Mouse (Mus musculus) macrophage (primary cell): Measurements from ENCODE around the gene Ipo9. TPM values are rescaled to one million over a fixed set of nuclear protein-coding genes. Genes with fewer than 3 reads are reported as not detected.
A peak's percentile ranks its signal among the peaks of the same experiment; 100 is the strongest.

Experiments used
- H3K27ac ChIP-seq: fragments of 350-480 bp; formaldehyde crosslinking; 2 replicates; pipeline ENCODE4 v1.9.0; 2021
- H3K36me3 ChIP-seq: fragments of 350-480 bp; formaldehyde crosslinking; 2 replicates; pipeline ENCODE4 v1.9.0; 2021; ENCODE audit errors: inconsistent target
- H3K4me3 ChIP-seq: fragments of 350-480 bp; formaldehyde crosslinking; 2 replicates; pipeline ENCODE4 v1.9.0; 2021; ENCODE audit errors: inconsistent target
- H3K79me2 ChIP-seq: fragments of 350-480 bp; formaldehyde crosslinking; 2 replicates; pipeline ENCODE4 v1.9.0; 2021; ENCODE audit errors: inconsistent target
- WGBS: methylation state at CpG from one replicate; pipeline ENCODE4 v1.1.7; 2026; ENCODE audit warnings: inconsistent platforms; ENCODE audit not compliant: missing documents; 5-methylcytosine and 5-hydroxymethylcytosine counted together
- polyA plus RNA-seq: library from polyadenylated mRNA; stranded (reverse); fragments of 250-400 nt; gene quantifications from 3 replicates; pipeline ENCODE4 v1.2.4, GENCODE M21; 2018; ENCODE audit warnings: inconsistent platforms
- total RNA-seq, 78 experiments: library from RNA; depleted of rRNA; stranded (reverse); fragments of 250-400 nt; gene quantifications; 1 replicate in 9 of 78; 2 replicates in 24 of 78; 3 replicates in 43 of 78; 4 replicates in 2 of 78; pipeline ENCODE4 v1.2.4; 2018; ENCODE audit warnings: inconsistent platforms in 56 of 78

Gene Ipo9
- total RNA-seq (2018; cell fraction: chromatin; rRNA removed), result 100 to 1,000 TPM in 15 of 26 experiments, 10 to 100 TPM in 11; 46.5 to 197 (median 105) TPM
- total RNA-seq (2018; cell fraction: cytosol; rRNA removed), result 10 to 100 TPM; 13.7 to 27.1 (median 21.6) TPM
- 100 to 1,000 TPM in 1 of 26 experiments, 10 to 100 TPM in 25; 27.3 to 129 (median 55.8) TPM for total RNA-seq (2018; cell fraction: nucleus; rRNA removed)
- polyA plus RNA-seq, result 19.0 to 33.5 TPM (median 20.9 TPM) in 3 replicates

GRCm38 (mm10) chr1:135429901-135430668 lies at the start of gene Ipo9:
Gene Ipo9, minus strand, starts transcription at chr1:135430499.
- Histone ChIP-seq H3K4me3 (peak within 1 kb of the TSS; percentile 93), H3K36me3 (no peaks in the 10 kb centered on the region), H3K79me2 (peaks cover 47% of the 10 kb centered on the region), H3K27ac (peak within 1 kb of the TSS; percentile 78)
- under 1% methylated on average over 62 of the region's 65 CpGs for WGBS

GRCm38 (mm10) chr1:135475571-135475895 lies 45.2 kb upstream of the Ipo9 start:
- WGBS, result 99% methylated on average over 7 of the region's 7 CpGs
- no peaks in the 10 kb centered on the region for H3K79me2 ChIP-seq
- H3K27ac ChIP-seq, result no peak overlapping the region
- peaks cover 1% of the 10 kb centered on the region; the same call in 1 of the 2 replicates for H3K36me3 ChIP-seq
- no peak overlapping the region for H3K4me3 ChIP-seq

GRCm38 (mm10) chr1:135474861-135475570 lies 44.7 kb upstream of the Ipo9 start:
- WGBS, result 90% methylated on average over 13 of the region's 15 CpGs
- H3K27ac ChIP-seq, result no peak overlapping the region
- peaks cover 6% of the 10 kb centered on the region; the same call in 1 of the 2 replicates for H3K36me3 ChIP-seq
- H3K79me2 ChIP-seq, result no peaks in the 10 kb centered on the region
- no peak overlapping the region for H3K4me3 ChIP-seq

GRCm38 (mm10) chr1:135472536-135472935 lies 42.2 kb upstream of the Ipo9 start:
- no peak overlapping the region for H3K4me3 ChIP-seq
- peaks cover 12% of the 10 kb centered on the region; the same call in 1 of the 2 replicates for H3K36me3 ChIP-seq
- no peak overlapping the region for H3K27ac ChIP-seq
- no peaks in the 10 kb centered on the region for H3K79me2 ChIP-seq
- WGBS, result 95% methylated on average over 5 of the region's 5 CpGs

- WGBS, result 39% methylated on average over 5 of the region's 5 CpGs
- no peak overlapping the region for H3K4me3 ChIP-seq
- peaks cover 12% of the 10 kb centered on the region; the same call in 1 of the 2 replicates for H3K36me3 ChIP-seq
- no peaks in the 10 kb centered on the region for H3K79me2 ChIP-seq
- peak overlapping the region; percentile 32 for H3K27ac ChIP-seq
Observed at GRCm38 (mm10) chr1:135471742-135472141, 41.4 kb upstream of the Ipo9 start.

- WGBS, result 92% methylated on average over 13 of the region's 13 CpGs
- Histone ChIP-seq H3K79me2 (no peaks in the 10 kb centered on the region), H3K4me3 (no peak overlapping the region), H3K27ac (no peak overlapping the region), H3K36me3 (peaks cover 13% of the 10 kb centered on the region; the same call in 1 of the 2 replicates)
Observed at GRCm38 (mm10) chr1:135470546-135470945, 40.2 kb upstream of the Ipo9 start.

GRCm38 (mm10) chr1:135467462-135467861 lies 37.2 kb upstream of the Ipo9 start:
- Histone ChIP-seq H3K27ac (no peak overlapping the region), H3K79me2 (no peaks in the 10 kb centered on the region), H3K4me3 (no peak overlapping the region), H3K36me3 (peaks cover 29% of the 10 kb centered on the region; the same call in 1 of the 2 replicates)
- WGBS, result 92% methylated on average over 5 of the region's 5 CpGs

GRCm38 (mm10) chr1:135466935-135467334 lies 36.6 kb upstream of the Ipo9 start:
- Histone ChIP-seq H3K79me2 (no peaks in the 10 kb centered on the region), H3K36me3 (peaks cover 29% of the 10 kb centered on the region; the same call in 1 of the 2 replicates), H3K4me3 (no peak overlapping the region), H3K27ac (no peak overlapping the region)
- 34% methylated on average over 3 of the region's 3 CpGs for WGBS

- 96% methylated on average over 17 of the region's 19 CpGs for WGBS
- no peaks in the 10 kb centered on the region for H3K79me2 ChIP-seq
- H3K36me3 ChIP-seq, result peaks cover 29% of the 10 kb centered on the region; the same call in 1 of the 2 replicates
Observed at GRCm38 (mm10) chr1:135465734-135466133, 35.4 kb upstream of the Ipo9 start.

GRCm38 (mm10) chr1:135462736-135463135 lies 32.4 kb upstream of the Ipo9 start:
- 89% methylated on average over 8 of the region's 8 CpGs for WGBS
- no peak overlapping the region for H3K4me3 ChIP-seq

More at GRCm38 (mm10) chr1:135465734-135466133, 35.4 kb upstream of the Ipo9 start:
- H3K4me3 ChIP-seq, result no peak overlapping the region
- H3K27ac ChIP-seq, result no peak overlapping the region

GRCm38 (mm10) chr1:135462304-135462703 lies 32.0 kb upstream of the Ipo9 start:
- WGBS, result 89% methylated on average over 4 of the region's 4 CpGs
- no peak overlapping the region for H3K4me3 ChIP-seq
- H3K27ac ChIP-seq, result no peak overlapping the region
- H3K79me2 ChIP-seq, result no peaks in the 10 kb centered on the region
- H3K36me3 ChIP-seq, result peaks cover 48% of the 10 kb centered on the region

More at GRCm38 (mm10) chr1:135462736-135463135, 32.4 kb upstream of the Ipo9 start:
- Histone ChIP-seq H3K79me2 (no peaks in the 10 kb centered on the region), H3K36me3 (peaks cover 43% of the 10 kb centered on the region), H3K27ac (no peak overlapping the region)

- Histone ChIP-seq H3K36me3 (peaks cover 59% of the 10 kb centered on the region), H3K27ac (no peak overlapping the region), H3K4me3 (no peak overlapping the region), H3K79me2 (no peaks in the 10 kb centered on the region)
- WGBS, result 93% methylated on average over 3 of the region's 3 CpGs
Observed at GRCm38 (mm10) chr1:135461097-135461730, 30.9 kb upstream of the Ipo9 start.

- no peak overlapping the region for H3K27ac ChIP-seq
- H3K36me3 ChIP-seq, result peaks cover 64% of the 10 kb centered on the region
- 77% methylated on average over 16 of the region's 16 CpGs for WGBS
- H3K79me2 ChIP-seq, result no peaks in the 10 kb centered on the region
- no peak overlapping the region for H3K4me3 ChIP-seq
Observed at GRCm38 (mm10) chr1:135460521-135460920, 30.2 kb upstream of the Ipo9 start.

- Histone ChIP-seq H3K36me3 (peaks cover 70% of the 10 kb centered on the region), H3K79me2 (no peaks in the 10 kb centered on the region), H3K4me3 (no peak overlapping the region), H3K27ac (no peak overlapping the region)
- WGBS, result 100% methylated on average over 5 of the region's 5 CpGs
Observed at GRCm38 (mm10) chr1:135457860-135458259, 27.6 kb upstream of the Ipo9 start.
